Mouse (Mus musculus): ENCODE results near the gene 4930544G11Rik.

4930544G11Rik gene

GRCm38 (mm10) chr6:65952309-65952708 lies at the start of gene 4930544G11Rik:
TSS of gene 4930544G11Rik (plus strand) at chr6:65952609.
- DNase-seq (ENCODE audit: low spot score) = no peak

- DNase-seq (ENCODE audit: low spot score) = no peak
Observed at GRCm38 (mm10) chr6:65906657-65907182, 45.7 kb upstream of the 4930544G11Rik start.

GRCm38 (mm10) chr6:65915421-65915820 lies 37.0 kb upstream of the 4930544G11Rik start:
- DNase-seq (ENCODE audit: low spot score) = no peak

- no peak for DNase-seq (ENCODE audit: low spot score)
Observed at GRCm38 (mm10) chr6:65921703-65922102, 30.7 kb upstream of the 4930544G11Rik start.

GRCm38 (mm10) chr6:65923501-65924084 lies 28.8 kb upstream of the 4930544G11Rik start:
- DNase-seq (ENCODE audit: low spot score) = no peak

GRCm38 (mm10) chr6:65925737-65926333 lies 26.6 kb upstream of the 4930544G11Rik start:
- DNase-seq (ENCODE audit: low spot score) = no peak

GRCm38 (mm10) chr6:65930523-65930922 lies 21.9 kb upstream of the 4930544G11Rik start:
- no peak for DNase-seq (ENCODE audit: low spot score)

- DNase-seq (ENCODE audit: low spot score) = no peak
Observed at GRCm38 (mm10) chr6:65932776-65933175, 19.6 kb upstream of the 4930544G11Rik start.

GRCm38 (mm10) chr6:65933177-65933576 lies 19.2 kb upstream of the 4930544G11Rik start:
- no peak for DNase-seq (ENCODE audit: low spot score)

GRCm38 (mm10) chr6:65935566-65936281 lies 16.7 kb upstream of the 4930544G11Rik start:
- DNase-seq (ENCODE audit: low spot score) = no peak

- DNase-seq (ENCODE audit: low spot score) = peak; percentile 11
Observed at GRCm38 (mm10) chr6:65950492-65950891, 1.9 kb upstream of the 4930544G11Rik start.

GRCm38 (mm10) chr6:65969386-65970111 lies 17.1 kb downstream of the 4930544G11Rik start:
- no peak for DNase-seq (ENCODE audit: low spot score)

- DNase-seq (ENCODE audit: low spot score) = no peak
Observed at GRCm38 (mm10) chr6:65970410-65970809, 18.0 kb downstream of the 4930544G11Rik start.

- DNase-seq (ENCODE audit: low spot score) = no peak
Observed at GRCm38 (mm10) chr6:65992081-65992480, 39.7 kb downstream of the 4930544G11Rik start.

GRCm38 (mm10) chr6:65998343-65998742 lies 45.9 kb downstream of the 4930544G11Rik start:
- DNase-seq (ENCODE audit: low spot score) = no peak
